Mouse (Mus musculus): ENCODE measurements at regions not wholly inside any gene's neighbourhood (a gene's known extent, or its start where the extent isn't known, plus 50 kb on each side); places are given as distances from the start of the nearest gene placed in this dataset.

- no peak for TF ChIP-seq CTCF (conservative IDR thresholded peaks at IDR 0.05)
- Histone ChIP-seq H3K27ac (no peak overlapping the region), H3K4me3 (no peak overlapping the region)
- DNase-seq (ENCODE audit: low spot score in 2 of 2), result no peak
These were observed 156.2 kb upstream of the Tgfbr2 start for GRCm38 (mm10) chr9:116331406-116331805.

GRCm38 (mm10) chr9:116330796-116331195 is 155.6 kb upstream of the Tgfbr2 start:
- no peak for DNase-seq (ENCODE audit: low spot score in 2 of 2)
- peak; percentile 55 for TF ChIP-seq CTCF (conservative IDR thresholded peaks at IDR 0.05)
- no peak overlapping the region for H3K4me3 ChIP-seq
- H3K27ac ChIP-seq, result 0 out of 2 replicates have a peak overlapping the region, but pooled peaks have one; percentile 43

- peak overlapping the region; percentile 14; the same call in 1 of the 2 replicates for H3K27ac ChIP-seq
- no peak for TF ChIP-seq CTCF (conservative IDR thresholded peaks at IDR 0.05)
- DNase-seq (ENCODE audit: low spot score in 2 of 2), result no peak
- no peak overlapping the region for H3K4me3 ChIP-seq
These were observed 154.0 kb upstream of the Tgfbr2 start for GRCm38 (mm10) chr9:116329147-116329546.

GRCm38 (mm10) chr9:116328201-116328600 is 153.0 kb upstream of the Tgfbr2 start:
- peak overlapping the region; percentile 41 for H3K27ac ChIP-seq
- TF ChIP-seq CTCF (conservative IDR thresholded peaks at IDR 0.05), result no peak

GRCm38 (mm10) chr9:116327080-116327479 is 151.9 kb upstream of the Tgfbr2 start:
- DNase-seq (ENCODE audit: low spot score in 2 of 2), result no peak
- H3K27ac ChIP-seq, result peak overlapping the region; percentile 41; the same call in 1 of the 2 replicates
- H3K4me3 ChIP-seq, result no peak overlapping the region
- no peak for TF ChIP-seq CTCF (conservative IDR thresholded peaks at IDR 0.05)

More at GRCm38 (mm10) chr9:116328201-116328600, 153.0 kb upstream of the Tgfbr2 start:
- no peak overlapping the region for H3K4me3 ChIP-seq
- DNase-seq (ENCODE audit: low spot score in 2 of 2), result no peak

DNA sequence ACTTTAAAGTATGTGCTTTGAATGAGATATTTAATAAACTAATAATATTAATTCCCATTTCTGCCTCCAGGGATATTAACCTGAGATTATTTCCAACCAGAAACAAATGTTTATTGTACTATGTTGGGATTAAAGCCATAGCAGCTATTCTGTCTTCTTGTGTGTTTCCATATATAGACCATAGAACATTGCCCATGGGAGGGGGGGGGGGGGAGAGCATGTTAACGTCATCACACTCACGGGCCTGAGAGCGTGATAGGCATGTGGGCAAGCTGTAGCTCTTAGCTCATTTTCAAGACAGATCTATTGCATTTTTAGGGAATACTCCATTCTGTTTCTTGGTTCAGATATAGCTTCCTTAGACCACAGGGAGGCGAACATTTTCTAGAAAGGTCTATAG is 149.8 kb upstream of the Tgfbr2 start:
- TF ChIP-seq CTCF (conservative IDR thresholded peaks at IDR 0.05), result 0 out of 2 replicates have a peak, but pooled peaks have one; percentile 9
- no peak for DNase-seq (ENCODE audit: low spot score in 2 of 2)
- H3K27ac ChIP-seq, result no peak overlapping the region
- no peak overlapping the region for H3K4me3 ChIP-seq

GRCm38 (mm10) chr9:116323871-116324721 is 148.9 kb upstream of the Tgfbr2 start:
- TF ChIP-seq CTCF (conservative IDR thresholded peaks at IDR 0.05), result no peak
- Histone ChIP-seq H3K4me3 (no peak overlapping the region), H3K27ac (peak overlapping the region; percentile 19; the same call in 1 of the 2 replicates)
- no peak for DNase-seq (ENCODE audit: low spot score in 2 of 2)

DNA sequence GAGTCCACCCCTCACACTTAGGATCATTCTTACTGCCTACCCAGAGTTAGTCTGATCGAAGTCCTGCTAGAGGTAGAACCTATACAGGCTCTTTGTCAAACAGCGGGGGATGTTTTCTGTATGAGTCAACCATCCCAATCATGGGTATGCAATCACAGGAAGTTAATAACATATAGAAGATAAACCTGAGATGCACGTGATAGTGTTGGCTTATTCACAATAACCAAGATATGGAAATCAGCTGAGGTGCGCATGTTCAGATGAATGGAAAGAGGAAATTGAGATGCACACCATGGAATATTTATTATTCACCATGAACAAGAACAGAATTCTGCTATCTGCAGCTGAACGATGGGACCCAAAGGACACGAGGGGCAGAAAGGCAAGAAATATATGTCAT is 146.7 kb upstream of the Tgfbr2 start:
- Histone ChIP-seq H3K4me3 (no peak overlapping the region), H3K27ac (no peak overlapping the region)
- no peak for TF ChIP-seq CTCF (conservative IDR thresholded peaks at IDR 0.05)
- no peak for DNase-seq (ENCODE audit: low spot score in 2 of 2)

DNA sequence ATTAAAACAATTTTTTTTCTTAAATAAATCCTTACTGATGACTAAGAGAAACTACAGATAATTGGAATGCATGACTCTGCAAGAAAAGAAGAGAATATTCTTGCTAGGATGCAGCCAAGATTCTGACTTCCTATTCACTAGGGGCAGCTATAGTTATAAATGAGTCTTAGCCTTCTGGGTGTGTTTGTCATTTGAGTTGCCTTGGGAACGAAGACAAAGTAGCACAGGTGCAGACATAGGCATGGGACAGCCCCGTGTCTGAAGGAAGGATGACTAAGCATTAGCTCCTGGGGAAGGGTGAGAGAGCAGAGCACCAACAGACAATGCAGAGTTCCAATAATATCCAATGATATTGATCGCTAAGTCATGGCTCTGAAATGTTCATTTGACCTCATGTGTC is 144.3 kb upstream of the Tgfbr2 start:
- Histone ChIP-seq H3K27ac (no peak overlapping the region), H3K4me3 (no peak overlapping the region)
- no peak for DNase-seq (ENCODE audit: low spot score in 2 of 2)
- TF ChIP-seq CTCF (conservative IDR thresholded peaks at IDR 0.05), result no peak

- DNase-seq (ENCODE audit: low spot score in 2 of 2), result no peak
- no peak for TF ChIP-seq CTCF (conservative IDR thresholded peaks at IDR 0.05)
- Histone ChIP-seq H3K27ac (no peak overlapping the region), H3K4me3 (no peak overlapping the region)
These were observed 141.5 kb upstream of the Tgfbr2 start for GRCm38 (mm10) chr9:116316582-116317095.

- H3K4me3 ChIP-seq, result no peak overlapping the region
- no peak for TF ChIP-seq CTCF (conservative IDR thresholded peaks at IDR 0.05)
- DNase-seq (ENCODE audit: low spot score in 2 of 2), result no peak
- H3K27ac ChIP-seq, result no peak overlapping the region
These were observed 139.6 kb upstream of the Tgfbr2 start for GRCm38 (mm10) chr9:116314803-116315202.

- no peak for TF ChIP-seq CTCF (conservative IDR thresholded peaks at IDR 0.05)
- H3K27ac ChIP-seq, result no peak overlapping the region
- H3K4me3 ChIP-seq, result no peak overlapping the region
- no peak for DNase-seq (ENCODE audit: low spot score in 2 of 2)
These were observed 139.0 kb upstream of the Tgfbr2 start for GRCm38 (mm10) chr9:116313932-116314790.

- no peak for DNase-seq (ENCODE audit: low spot score in 2 of 2)
- Histone ChIP-seq H3K27ac (no peak overlapping the region), H3K4me3 (no peak overlapping the region)
- TF ChIP-seq CTCF (conservative IDR thresholded peaks at IDR 0.05), result no peak
These were observed 136.2 kb upstream of the Tgfbr2 start for GRCm38 (mm10) chr9:116311364-116311763.

Measured in layer of hippocampus, adult 2 months (tissue).